Mouse (Mus musculus) bone marrow macrophage, adult 2 months (primary cell): ENCODE results near the gene Doc2b.

Experiments
- CTCF ChIP-seq: IDR thresholded peaks from 2 replicates; pipeline ENCODE4 v1.5.1; 2012; ENCODE audit warnings: low read depth, mild to moderate bottlenecking, low read length, moderate library complexity
- POLR2A ChIP-seq: IDR thresholded peaks from 2 replicates; pipeline ENCODE4 v1.6.1; 2012; ENCODE audit warnings: mild to moderate bottlenecking, low read depth, low read length, borderline replicate concordance

- TF ChIP-seq CTCF = no peak
- TF ChIP-seq POLR2A = no peak
Measured at GRCm38 (mm10) chr11:75835587-75836239, 39.9 kb upstream of the Doc2b start.
